Mouse (Mus musculus): ENCODE measurements around the gene Dph5. TPM values are rescaled to one million over a fixed set of nuclear protein-coding genes. Genes with fewer than 3 reads are reported as not detected.

The Dph5 gene
- total and polyA plus RNA-seq, 3 experiments, result 37.0 to 70.0 (median 55.1) TPM

DNA sequence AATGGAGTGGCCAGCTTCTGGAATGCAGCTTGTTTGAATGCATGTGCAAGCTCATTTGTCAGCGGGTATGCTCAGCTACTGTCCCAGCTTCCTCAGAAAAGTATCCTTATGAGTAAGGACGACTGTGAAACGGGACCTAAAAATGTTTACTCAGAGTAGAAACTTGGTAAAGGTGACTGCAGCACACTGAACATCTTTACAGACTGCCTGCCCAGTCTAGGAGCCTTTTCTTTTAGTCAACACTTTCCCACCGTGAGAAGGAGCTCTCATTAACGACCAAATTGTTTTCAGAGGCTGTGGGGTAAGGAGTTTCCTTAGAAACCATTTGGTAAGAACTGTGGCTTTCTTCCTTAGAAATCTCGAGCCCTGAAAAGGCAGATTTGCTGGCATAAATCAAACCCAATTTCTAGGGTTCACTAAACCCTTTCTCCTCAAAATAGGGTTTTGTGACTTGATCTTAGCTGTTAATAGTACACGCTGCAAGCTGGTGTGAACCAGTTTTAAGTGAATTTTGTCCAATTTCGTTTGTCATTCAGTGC lies 31.1 kb upstream of the Dph5 start:
- Histone ChIP-seq H3K36me3 (replicated peaks in 1 of 2; ENCODE audit: control insufficient read depth in 1 of 2, insufficient read depth in 1 of 2, low read length in 1 of 2) (no peaks in the 10 kb centered on the region), H3K9me3 (replicated peaks; ENCODE audit: low read length) (peaks cover 11% of the 10 kb centered on the region), H3K4me3 (replicated peaks in 1 of 3; ENCODE audit: low read depth in 2 of 3, low read length in 2 of 3, poor library complexity in 1 of 3) (no peak overlapping the region), H3K27me3 (replicated peaks) (no peaks in the 10 kb centered on the region), H3K79me2 (replicated peaks; ENCODE audit: control insufficient read depth, extremely low read depth, insufficient read depth, poor library complexity, severe bottlenecking) (no peaks in the 10 kb centered on the region), H3K4me2 (ENCODE audit: insufficient read depth, low read depth, poor library complexity, severe bottlenecking) (no peak overlapping the region), H3K27ac (ENCODE audit: insufficient read depth, low read depth) (no peak overlapping the region), H3K9ac (ENCODE audit: insufficient read depth, low read depth) (no peak overlapping the region), H3K4me1 (ENCODE audit: control insufficient read depth in 1 of 2, insufficient read depth in 2 of 2) (peaks cover 26 to 57% of the 10 kb centered on the region in 2 experiments)
- in situ Hi-C loops (cut with MboI; ENCODE audit: low pct_ligation_motif_present, low pct_unique_long_range_greater_than_20kb, low sequenced_read_pairs) (no loop called here), dilution Hi-C loops (cut with MboI; ENCODE audit: extremely low pct_ligation_motif_present, extremely low pct_unique_long_range_greater_than_20kb, low sequenced_read_pairs) (no loop called here)
- no peak for DNase-seq (ENCODE audit: extremely low read depth)
- TF ChIP-seq JUND (conservative IDR thresholded peaks at IDR 0.05; ENCODE audit: low read depth, low read length) (0 out of 2 replicates have a peak, but pooled peaks have one; percentile 39), BHLHE40 (IDR thresholded peaks at IDR 0.05; ENCODE audit: low read depth, low read length) (peak; percentile 75), RAD21 (IDR thresholded peaks at IDR 0.05; ENCODE audit: low read depth, low read length) (no peak), IRF4 (IDR thresholded peaks at IDR 0.05; ENCODE audit: low read depth, low read length) (peak; percentile 57), EP300 (IDR thresholded peaks at IDR 0.05; ENCODE audit: low read length) (peak; percentile 66), MEF2A (IDR thresholded peaks at IDR 0.05; ENCODE audit: borderline replicate concordance, low read depth, low read length) (no peak)

DNA sequence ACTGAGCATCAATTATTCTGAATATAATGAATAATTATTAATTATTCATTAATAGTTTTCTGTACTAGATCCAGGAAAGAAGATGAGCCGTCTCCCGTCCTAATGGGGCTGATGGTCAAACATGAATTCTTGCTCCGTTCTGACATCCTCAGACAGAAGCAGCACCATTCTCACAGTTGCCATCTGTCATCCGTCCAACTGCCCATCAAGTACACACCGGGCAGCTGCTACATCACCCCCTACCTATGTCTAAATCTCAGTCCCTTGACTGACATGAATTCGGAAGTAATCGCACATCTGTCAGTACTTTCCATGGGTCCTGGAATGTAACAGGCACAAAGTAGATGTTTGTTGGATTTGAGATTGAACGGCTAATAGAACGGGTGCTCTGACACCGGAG lies 30.2 kb upstream of the Dph5 start:
- Histone ChIP-seq H3K4me1 (ENCODE audit: control insufficient read depth in 1 of 2, insufficient read depth in 2 of 2) (peaks cover 25 to 56% of the 10 kb centered on the region in 2 experiments), H3K27me3 (replicated peaks) (no peaks in the 10 kb centered on the region), H3K9ac (ENCODE audit: insufficient read depth, low read depth) (no peak overlapping the region), H3K36me3 (replicated peaks in 1 of 2; ENCODE audit: control insufficient read depth in 1 of 2, insufficient read depth in 1 of 2, low read length in 1 of 2) (no peaks in the 10 kb centered on the region), H3K4me3 (replicated peaks in 1 of 3; ENCODE audit: low read depth in 2 of 3, low read length in 2 of 3, poor library complexity in 1 of 3) (no peak overlapping the region), H3K27ac (ENCODE audit: insufficient read depth, low read depth) (no peak overlapping the region), H3K4me2 (ENCODE audit: insufficient read depth, low read depth, poor library complexity, severe bottlenecking) (no peak overlapping the region), H3K79me2 (replicated peaks; ENCODE audit: control insufficient read depth, extremely low read depth, insufficient read depth, poor library complexity, severe bottlenecking) (no peaks in the 10 kb centered on the region), H3K9me3 (replicated peaks; ENCODE audit: low read length) (peaks cover 14% of the 10 kb centered on the region)
- DNase-seq (ENCODE audit: extremely low read depth), result no peak
- dilution Hi-C loops (cut with MboI; ENCODE audit: extremely low pct_ligation_motif_present, extremely low pct_unique_long_range_greater_than_20kb, low sequenced_read_pairs), result no loop called here
- in situ Hi-C loops (cut with MboI; ENCODE audit: low pct_ligation_motif_present, low pct_unique_long_range_greater_than_20kb, low sequenced_read_pairs), result no loop called here
- TF ChIP-seq NELFE (IDR thresholded peaks at IDR 0.05; ENCODE audit: low read depth, low read length) (no peak), ZC3H11A (IDR thresholded peaks at IDR 0.05; ENCODE audit: low read depth, low read length) (no peak), MXI1 (IDR thresholded peaks at IDR 0.05; ENCODE audit: low read depth, low read length) (no peak), RCOR1 (conservative IDR thresholded peaks at IDR 0.05; ENCODE audit: low read depth, low read length) (no peak), ELF1 (IDR thresholded peaks at IDR 0.05; ENCODE audit: low read depth, low read length) (no peak)

DNA sequence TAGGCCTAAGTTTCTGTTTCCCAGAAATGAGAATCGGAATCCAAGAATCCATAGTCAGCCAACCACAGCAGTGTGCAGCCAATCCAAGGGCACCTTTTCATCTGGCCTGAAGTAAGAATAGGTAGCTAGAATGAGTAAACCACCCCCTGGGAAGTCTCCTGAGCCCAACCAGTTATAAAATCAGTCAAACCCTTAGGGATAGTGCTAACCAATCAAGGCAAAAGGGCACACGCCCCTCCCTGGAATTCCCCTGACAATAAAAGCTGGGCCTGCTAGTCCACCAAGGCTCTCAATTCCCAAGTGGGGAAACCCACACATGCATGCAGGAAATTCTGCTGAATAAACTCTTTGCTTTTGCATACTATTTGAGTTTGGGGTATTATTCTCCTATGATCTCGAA lies 28.8 kb upstream of the Dph5 start:
- peak overlapping the region; percentile 53 for H3K4me2 ChIP-seq (ENCODE audit: insufficient read depth, low read depth, poor library complexity, severe bottlenecking)
- no peak for TF ChIP-seq RAD21 (IDR thresholded peaks at IDR 0.05; ENCODE audit: low read depth, low read length)
- TF ChIP-seq MAFK (IDR thresholded peaks at IDR 0.05; ENCODE audit: insufficient replicate concordance, low read length), result 0 out of 2 replicates have a peak, but pooled peaks have one; percentile 15
- TF ChIP-seq KAT2A (IDR thresholded peaks at IDR 0.05; ENCODE audit: insufficient replicate concordance, low read length), result 0 out of 2 replicates have a peak, but pooled peaks have one; percentile 12
- peak; percentile 67 for TF ChIP-seq BHLHE40 (IDR thresholded peaks at IDR 0.05; ENCODE audit: low read depth, low read length)
- TF ChIP-seq MEF2A (IDR thresholded peaks at IDR 0.05; ENCODE audit: borderline replicate concordance, low read depth, low read length), result peak; percentile 36; the same call in 1 of the 2 replicates
- no peak for TF ChIP-seq USF2 (conservative IDR thresholded peaks at IDR 0.05; ENCODE audit: low read depth, low read length)
- TF ChIP-seq JUND (conservative IDR thresholded peaks at IDR 0.05; ENCODE audit: low read depth, low read length), result no peak
- no peak for TF ChIP-seq E2F4 (IDR thresholded peaks at IDR 0.05; ENCODE audit: insufficient replicate concordance, low read depth, low read length)
- 0 out of 2 replicates have a peak, but pooled peaks have one; percentile 50 for TF ChIP-seq IRF4 (IDR thresholded peaks at IDR 0.05; ENCODE audit: low read depth, low read length)
- peak; percentile 69 for TF ChIP-seq ETS1 (conservative IDR thresholded peaks at IDR 0.05; ENCODE audit: low read depth, low read length)
- 0 out of 2 replicates have a peak, but pooled peaks have one; percentile 16 for TF ChIP-seq MYC (IDR thresholded peaks at IDR 0.05; ENCODE audit: low read depth, low read length)
- TF ChIP-seq UBTF (IDR thresholded peaks at IDR 0.05; ENCODE audit: low read depth, low read length), result no peak
- no peak for TF ChIP-seq POLR2AphosphoS2 (IDR thresholded peaks at IDR 0.05; ENCODE audit: low read depth, low read length)
- no peaks in the 10 kb centered on the region for H3K36me3 ChIP-seq (replicated peaks in 1 of 2; ENCODE audit: control insufficient read depth in 1 of 2, insufficient read depth in 1 of 2, low read length in 1 of 2)
- H3K9me3 ChIP-seq (replicated peaks; ENCODE audit: low read length), result peaks cover 14% of the 10 kb centered on the region
- dilution Hi-C loops (cut with MboI; ENCODE audit: extremely low pct_ligation_motif_present, extremely low pct_unique_long_range_greater_than_20kb, low sequenced_read_pairs), result no loop called here
- no peaks in the 10 kb centered on the region for H3K79me2 ChIP-seq (replicated peaks; ENCODE audit: control insufficient read depth, extremely low read depth, insufficient read depth, poor library complexity, severe bottlenecking)
- no peak overlapping the region for H3K9ac ChIP-seq (ENCODE audit: insufficient read depth, low read depth)
- DNase-seq (ENCODE audit: extremely low read depth), result peak; percentile 85
- no peak overlapping the region for H3K27ac ChIP-seq (ENCODE audit: insufficient read depth, low read depth)
- no peak overlapping the region for H3K4me3 ChIP-seq (replicated peaks in 1 of 3; ENCODE audit: low read depth in 2 of 3, low read length in 2 of 3, poor library complexity in 1 of 3)
- in situ Hi-C loops (cut with MboI; ENCODE audit: low pct_ligation_motif_present, low pct_unique_long_range_greater_than_20kb, low sequenced_read_pairs), result no loop called here
- no peaks in the 10 kb centered on the region for H3K27me3 ChIP-seq (replicated peaks)
- peaks cover 27 to 70% of the 10 kb centered on the region in 2 experiments for H3K4me1 ChIP-seq (ENCODE audit: control insufficient read depth in 1 of 2, insufficient read depth in 2 of 2)
